Mouse (Mus musculus): ENCODE results near the gene L3mbtl1.

Gene L3mbtl1

DNA sequence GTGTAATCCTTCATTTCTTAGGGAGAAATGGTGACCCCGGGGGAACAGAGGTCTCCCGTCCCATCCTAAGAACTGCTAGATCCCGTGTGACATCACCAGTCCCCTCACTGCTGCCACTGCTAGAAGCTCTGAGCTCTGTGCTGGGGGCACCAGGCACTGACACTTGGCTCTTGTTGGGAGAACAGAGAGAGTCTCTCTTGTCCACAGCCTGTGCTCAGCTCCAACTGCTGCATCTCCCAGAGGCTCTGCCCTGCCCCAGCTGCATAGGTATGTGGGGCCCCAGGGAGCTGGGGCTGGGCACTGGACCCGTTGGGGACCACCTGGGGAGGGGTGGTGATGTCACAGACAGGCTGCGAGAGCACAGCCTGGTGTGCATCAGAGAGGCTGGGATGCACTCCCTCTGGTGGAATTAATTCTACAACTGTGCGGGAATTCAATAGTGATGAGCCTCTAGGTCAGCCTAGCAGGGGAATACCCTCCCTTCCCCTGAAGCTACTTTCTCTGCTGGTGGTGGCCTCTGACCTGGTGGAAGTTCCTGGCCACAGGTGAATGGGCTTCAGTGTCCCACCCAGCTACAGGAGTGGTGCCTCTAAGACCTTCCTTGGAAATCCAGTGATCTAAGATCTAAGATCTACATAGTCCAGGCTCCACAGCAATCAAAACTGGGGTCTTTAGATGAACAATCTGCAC, 48.3 kb downstream of the L3mbtl1 start:
- DNase-seq (ENCODE audit: extremely low read depth, insufficient read length, low spot score) = no peak

DNA sequence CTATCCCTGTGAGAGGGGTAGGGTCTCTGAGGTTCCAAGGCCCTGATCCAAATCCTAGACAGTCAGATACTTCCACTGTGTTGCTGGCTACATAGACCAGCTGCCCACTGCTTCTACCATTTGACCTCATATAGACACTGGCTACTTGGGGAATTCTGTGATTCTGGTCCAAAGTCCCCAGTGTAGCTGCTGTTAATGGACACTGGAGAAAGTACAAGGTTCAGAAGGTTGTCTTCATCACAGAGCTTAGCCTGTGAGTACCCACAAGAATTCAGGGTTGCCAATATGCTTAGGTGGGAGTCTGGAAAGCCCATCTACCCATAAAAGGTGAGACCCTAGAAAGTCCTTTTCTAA, 48.8 kb downstream of the L3mbtl1 start:
- DNase-seq (ENCODE audit: extremely low read depth, insufficient read length, low spot score) = no peak

DNA sequence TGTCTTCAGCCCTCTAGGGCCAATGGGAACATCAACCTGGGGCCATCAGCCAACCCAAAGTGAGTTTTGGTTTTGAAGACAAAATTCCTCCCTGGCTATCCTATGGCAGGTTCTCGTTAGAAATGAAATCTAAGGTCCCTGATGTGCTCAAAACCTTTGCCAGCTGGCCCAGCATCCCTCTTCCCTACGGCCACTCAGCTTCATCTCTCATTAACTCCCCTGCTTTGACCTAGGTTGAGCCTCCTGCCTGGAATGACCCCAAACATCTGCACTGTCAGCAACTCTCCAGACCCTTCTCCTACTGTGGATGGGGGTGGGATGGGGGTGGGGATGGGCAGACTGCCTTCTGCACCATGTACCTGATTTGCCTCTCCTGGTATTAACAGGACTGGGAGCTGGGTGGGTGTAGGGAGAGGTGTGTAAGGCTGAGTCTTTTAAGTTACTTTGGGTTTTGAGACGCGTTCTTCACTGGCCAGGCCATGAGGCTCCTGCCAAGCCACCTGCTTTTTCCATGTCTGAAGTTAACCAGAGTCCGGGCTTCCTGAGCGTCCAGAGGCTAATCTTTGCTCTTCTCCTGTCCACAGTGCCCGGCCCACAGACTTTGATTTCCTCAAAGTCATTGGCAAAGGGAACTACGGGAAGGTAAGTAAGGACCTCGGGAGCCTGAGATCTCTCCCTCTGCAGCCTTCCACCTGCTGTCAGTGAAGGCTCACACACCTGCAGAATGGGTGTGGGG, 50.8 kb downstream of the L3mbtl1 start:
- DNase-seq (ENCODE audit: extremely low read depth, insufficient read length, low spot score) = no peak

DNA sequence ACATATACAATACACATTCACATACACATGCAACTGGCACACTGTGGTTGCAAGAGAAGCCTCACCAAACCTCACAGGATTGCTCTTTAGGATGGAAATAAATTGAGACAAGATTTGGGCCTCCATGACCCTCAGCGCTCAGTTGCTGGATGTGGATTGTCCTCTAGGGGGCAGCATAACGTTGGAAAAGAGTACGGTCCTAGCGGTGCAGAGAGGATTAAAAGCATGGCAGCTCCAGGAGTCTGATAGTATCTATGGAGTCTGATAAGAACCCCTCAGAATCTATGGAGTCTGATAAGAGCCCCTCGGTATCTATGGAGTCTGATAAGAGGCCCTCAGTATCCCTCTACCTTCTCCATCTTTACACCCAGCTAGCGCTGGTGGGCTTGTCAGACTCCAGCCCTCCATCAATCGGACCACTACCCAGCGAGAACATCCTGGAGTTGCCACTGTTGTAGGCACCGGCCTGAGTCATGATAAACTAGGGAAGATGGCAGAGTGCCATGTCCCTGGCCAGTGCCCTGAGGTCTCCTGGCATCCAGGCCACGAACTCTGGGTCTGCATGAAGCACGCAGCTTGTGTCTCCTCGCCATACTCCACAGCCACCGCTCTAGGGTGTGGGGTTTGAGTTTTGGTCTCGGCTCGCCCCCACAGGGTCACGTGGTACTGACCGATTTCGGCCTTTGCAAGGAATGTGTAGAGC, 55.4 kb downstream of the L3mbtl1 start:
- peak; percentile 31 for DNase-seq (ENCODE audit: extremely low read depth, insufficient read length, low spot score)

DNA sequence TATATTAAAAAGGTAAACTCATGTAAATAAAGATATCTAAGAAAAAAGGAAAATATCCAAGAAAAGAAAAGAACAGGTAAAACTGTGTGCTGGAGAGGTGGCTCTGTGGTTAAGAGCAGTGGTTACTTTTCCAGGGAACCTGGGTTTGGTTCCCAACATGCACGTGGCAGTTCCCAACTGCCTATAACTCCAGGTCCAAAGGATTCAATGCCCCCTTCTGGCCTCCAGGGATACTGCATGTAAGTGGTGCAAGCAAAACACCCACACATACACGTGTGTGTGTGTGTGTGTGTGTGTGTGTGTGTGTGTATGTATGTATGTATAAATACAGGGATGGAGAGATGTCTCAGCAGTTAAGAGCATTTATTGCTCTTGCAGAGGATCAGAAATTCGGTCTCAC, 56.5 kb downstream of the L3mbtl1 start:
- DNase-seq (ENCODE audit: extremely low read depth, insufficient read length, low spot score) = peak; percentile 53

DNA sequence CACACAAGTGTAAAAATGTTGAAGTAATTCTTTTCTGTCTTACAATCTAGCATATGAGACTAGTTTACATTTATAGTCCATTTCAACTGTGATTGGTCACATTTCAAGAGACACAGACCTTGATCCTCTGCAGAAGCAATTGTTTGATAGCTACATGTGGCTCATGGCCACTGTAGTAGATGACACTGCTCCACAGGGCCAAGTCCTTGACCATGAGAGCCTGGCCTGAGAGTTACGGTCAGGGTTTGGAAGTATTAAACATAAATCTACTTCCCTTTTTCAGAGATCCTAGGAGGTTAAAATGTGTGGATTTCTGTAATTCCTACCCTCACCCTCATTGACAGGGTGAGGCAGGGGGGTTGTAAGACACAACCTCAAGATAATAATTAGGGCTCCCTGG, 57.8 kb downstream of the L3mbtl1 start:
- no peak for DNase-seq (ENCODE audit: extremely low read depth, insufficient read length, low spot score)

DNA sequence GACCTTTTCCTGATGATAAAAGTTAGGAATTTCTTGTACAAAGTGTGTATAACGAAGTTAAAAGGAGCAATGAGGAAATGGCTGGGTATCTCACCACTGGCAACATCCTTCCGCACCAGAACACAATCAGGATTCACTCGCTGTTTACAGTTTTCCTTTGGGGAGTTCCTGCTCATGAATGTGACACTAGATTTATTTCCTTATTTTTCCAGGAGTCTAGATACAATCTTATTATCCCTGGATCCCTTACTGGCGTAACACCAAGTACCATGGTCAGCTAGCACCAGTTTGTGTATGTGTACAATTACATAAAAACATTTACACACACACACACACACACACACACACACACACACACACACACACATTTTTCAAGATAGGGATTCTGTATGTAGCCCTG, 64.0 kb downstream of the L3mbtl1 start:
- no peak for DNase-seq (ENCODE audit: extremely low read depth, insufficient read length, low spot score)

DNA sequence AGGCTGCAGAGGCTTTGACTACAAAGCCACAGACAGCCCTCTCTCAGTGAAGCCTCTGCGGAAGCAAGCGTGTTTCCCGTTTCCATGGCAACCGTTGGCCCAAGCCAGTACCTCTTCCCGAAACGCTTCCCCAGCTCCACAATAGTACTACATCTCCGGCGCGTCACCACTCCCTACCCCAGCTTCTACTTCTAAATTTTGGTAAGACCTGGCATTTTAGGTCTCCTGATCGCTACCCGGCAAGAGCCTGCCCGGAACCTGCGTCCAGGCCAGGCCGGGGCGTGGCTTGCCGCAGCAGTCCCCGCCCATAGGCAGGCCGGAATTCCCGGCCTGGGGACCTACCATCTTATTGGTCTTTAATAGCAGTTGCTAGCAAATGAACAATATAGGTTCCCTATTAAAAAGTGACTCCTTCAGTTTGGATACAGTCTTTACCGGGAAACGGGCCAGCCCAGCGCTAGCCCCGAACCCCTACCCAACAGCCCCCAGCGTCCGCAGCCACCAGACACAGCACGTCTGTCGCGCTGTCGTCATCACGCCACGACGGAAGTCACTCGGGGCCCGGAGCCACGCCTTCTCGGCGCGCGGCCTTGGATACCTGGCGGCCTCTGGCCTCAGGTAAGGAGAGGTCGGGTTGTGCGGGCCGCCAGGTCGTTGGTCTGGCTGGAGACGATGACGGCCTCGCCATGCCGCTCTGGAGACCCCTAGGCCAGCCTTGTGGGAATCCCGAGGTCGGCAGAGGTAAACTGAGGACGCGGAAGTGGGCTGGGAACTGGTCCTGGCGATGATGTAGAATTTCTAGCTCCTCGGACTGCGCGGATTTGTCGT, 73.9 kb downstream of the L3mbtl1 start, which contains the start of gene Ift52:
TSS of gene Ift52 (plus strand) at position 439 of the 828 bp plus-strand sequence.
- peak; percentile 95 for DNase-seq (ENCODE audit: extremely low read depth, insufficient read length, low spot score)

Measured in 3134 (cell line).